Mouse (Mus musculus) midbrain, embryonic 15.5 days (tissue): ENCODE results near the gene 1700109H08Rik. TPM values are rescaled to one million over a fixed set of nuclear protein-coding genes. Genes with fewer than 3 reads are reported as not detected.

Experiments used
- ATAC-seq: fragments of 200-750 bp; cut with Nextera tagmentation; replicated peaks from 2 replicates; pipeline ENCODE4 v1.8.0; 2017; ENCODE audit warnings: moderate TSS enrichment
- H3K27ac ChIP-seq: fragments of 300-500 bp; sonication (generic); 2 replicates; pipeline ENCODE4 v1.5.1; 2015; ENCODE audit warnings: mild to moderate bottlenecking, inconsistent platforms
- H3K27me3 ChIP-seq: fragments of 300-500 bp; sonication (generic); replicated peaks from 2 replicates; pipeline ENCODE4 v1.6.1; 2015; ENCODE audit warnings: inconsistent platforms
- H3K36me3 ChIP-seq: fragments of 300-500 bp; sonication (generic); replicated peaks from 2 replicates; pipeline ENCODE4 v1.6.1; 2015; ENCODE audit warnings: inconsistent platforms
- H3K4me1 ChIP-seq: fragments of 300-500 bp; sonication (generic); 2 replicates; pipeline ENCODE4 v1.6.1; 2015; ENCODE audit warnings: inconsistent platforms
- H3K4me2 ChIP-seq: fragments of 300-500 bp; sonication (generic); 2 replicates; pipeline ENCODE4 v1.6.1; 2015; ENCODE audit warnings: inconsistent platforms, mild to moderate bottlenecking, moderate library complexity
- H3K4me3 ChIP-seq: fragments of 300-500 bp; sonication (generic); 2 replicates; pipeline ENCODE4 v1.5.1; 2015; ENCODE audit warnings: mild to moderate bottlenecking, inconsistent platforms
- H3K9ac ChIP-seq: fragments of 300-500 bp; sonication (generic); 2 replicates; pipeline ENCODE4 v1.6.1; 2015; ENCODE audit warnings: mild to moderate bottlenecking, inconsistent platforms
- H3K9me3 ChIP-seq: fragments of 300-500 bp; sonication (generic); 2 replicates; pipeline ENCODE4 v1.6.1; 2016; ENCODE audit warnings: inconsistent platforms
- WGBS: fragments of 180-500 bp; shearing (Covaris S2); methylation state at CpG from one replicate; pipeline ENCODE4 v1.1.7; 2015; ENCODE audit warnings: mixed read lengths; 5-methylcytosine and 5-hydroxymethylcytosine counted together
- polyA plus RNA-seq: library from polyadenylated mRNA; unstranded; fragments of >200 nt; fragmentation: Nextera tagmentation; extraction: Ambion mirVana; gene quantifications from 2 replicates; pipeline ENCODE4 v1.2.1, GENCODE M21; 2015

The 1700109H08Rik gene
- polyA plus RNA-seq, 1 experiment from 2014 or later = 3.7 TPM

DNA sequence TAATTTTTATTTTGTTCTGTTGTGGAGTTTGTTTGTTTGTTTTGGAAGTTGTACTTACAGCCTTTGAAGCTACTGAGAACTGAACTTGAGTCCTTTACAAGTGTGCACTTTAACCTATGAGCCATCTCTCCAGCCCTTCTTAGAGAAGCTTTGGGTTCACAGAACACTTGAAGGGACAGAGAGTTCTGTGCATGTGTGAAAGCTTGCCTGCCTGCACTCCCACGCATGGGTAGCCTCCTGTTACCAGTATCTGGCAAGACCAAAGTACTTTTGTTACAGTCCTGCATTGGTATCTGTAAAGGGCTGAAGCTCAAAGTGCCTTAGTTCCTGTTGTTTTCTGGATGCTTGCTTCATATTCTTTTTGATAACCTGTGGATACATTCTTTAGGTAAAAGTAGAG is 25.1 kb upstream of the 1700109H08Rik start:
- H3K9me3 ChIP-seq = no peaks in the 10 kb centered on the region
- H3K27me3 ChIP-seq = no peaks in the 10 kb centered on the region
- H3K36me3 ChIP-seq = no peaks in the 10 kb centered on the region
- H3K27ac ChIP-seq = no peak overlapping the region
- 84% methylated on average over 1 of the region's 1 CpGs for WGBS
- no peak for ATAC-seq
- H3K4me2 ChIP-seq = no peak overlapping the region
- H3K9ac ChIP-seq = no peak overlapping the region
- no peak overlapping the region for H3K4me3 ChIP-seq
- peaks cover 19% of the 10 kb centered on the region for H3K4me1 ChIP-seq

- 90% methylated on average over 1 of the region's 1 CpGs for WGBS
- Histone ChIP-seq H3K36me3 (peaks cover 12% of the 10 kb centered on the region; the same call in 1 of the 2 replicates), H3K9me3 (no peaks in the 10 kb centered on the region), H3K4me2 (no peak overlapping the region), H3K9ac (no peak overlapping the region), H3K4me3 (no peak overlapping the region), H3K4me1 (no peaks in the 10 kb centered on the region), H3K27ac (no peak overlapping the region), H3K27me3 (no peaks in the 10 kb centered on the region)
- no peak for ATAC-seq
These were observed 19.9 kb upstream of the 1700109H08Rik start for GRCm38 (mm10) chr5:3551481-3551880.

DNA sequence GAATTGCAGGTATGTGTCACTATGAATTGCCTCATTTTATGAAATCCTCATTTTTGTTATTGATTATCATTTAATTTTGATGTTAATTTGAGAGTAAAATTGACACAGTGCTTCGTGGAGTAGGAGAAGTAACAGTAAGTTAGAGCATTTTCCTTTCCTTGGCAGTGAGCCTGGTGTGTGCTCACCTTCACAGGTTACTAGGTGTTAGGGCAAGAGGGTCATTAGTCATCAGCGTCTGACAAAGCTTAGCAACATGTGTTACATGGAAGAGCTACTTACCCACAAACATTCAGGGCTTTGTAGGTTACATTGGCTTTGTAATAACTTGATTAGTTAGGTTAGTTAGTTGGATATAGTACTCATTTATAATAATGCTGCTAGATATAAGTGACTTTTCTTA is 17.2 kb upstream of the 1700109H08Rik start:
- Histone ChIP-seq H3K9ac (no peak overlapping the region), H3K27me3 (no peaks in the 10 kb centered on the region), H3K4me2 (no peak overlapping the region), H3K36me3 (peaks cover 29% of the 10 kb centered on the region), H3K4me3 (no peak overlapping the region), H3K4me1 (no peaks in the 10 kb centered on the region), H3K27ac (no peak overlapping the region), H3K9me3 (no peaks in the 10 kb centered on the region)
- WGBS = 96% methylated on average over 2 of the region's 2 CpGs
- ATAC-seq = no peak

DNA sequence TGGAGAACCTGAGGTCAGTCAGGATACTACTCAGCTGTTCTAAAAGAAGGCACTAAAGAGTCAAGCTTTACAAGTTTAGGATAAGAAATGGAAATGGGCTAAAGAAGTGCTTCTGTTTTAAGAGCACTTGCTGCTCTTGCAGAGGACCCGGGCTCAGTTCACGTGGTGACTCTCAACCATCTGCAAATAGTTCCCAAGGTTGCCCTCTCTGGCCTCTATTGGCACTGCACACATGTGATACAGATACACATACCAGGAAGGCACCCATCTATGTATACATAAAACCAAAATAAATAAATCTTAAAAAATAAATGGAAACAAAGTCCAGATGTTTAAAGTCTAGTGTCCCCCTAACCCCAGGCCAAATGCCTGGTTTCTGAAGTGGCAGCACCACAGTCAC is 3.5 kb downstream of the 1700109H08Rik start:
- ATAC-seq = no peak
- H3K36me3 ChIP-seq = peaks cover 78% of the 10 kb centered on the region
- no peaks in the 10 kb centered on the region for H3K27me3 ChIP-seq
- no peak overlapping the region for H3K27ac ChIP-seq
- no peak overlapping the region for H3K4me2 ChIP-seq
- no peaks in the 10 kb centered on the region for H3K4me1 ChIP-seq
- peaks cover 5% of the 10 kb centered on the region; the same call in 1 of the 2 replicates for H3K9me3 ChIP-seq
- H3K9ac ChIP-seq = no peak overlapping the region
- WGBS = 95% methylated on average over 2 of the region's 2 CpGs
- H3K4me3 ChIP-seq = no peak overlapping the region

- Histone ChIP-seq H3K9ac (no peak overlapping the region), H3K36me3 (peaks cover 58% of the 10 kb centered on the region), H3K4me2 (no peak overlapping the region), H3K27me3 (no peaks in the 10 kb centered on the region), H3K9me3 (peaks cover 5% of the 10 kb centered on the region; the same call in 1 of the 2 replicates), H3K4me1 (no peaks in the 10 kb centered on the region), H3K4me3 (no peak overlapping the region), H3K27ac (no peak overlapping the region)
- no peak for ATAC-seq
- 98% methylated on average over 2 of the region's 2 CpGs for WGBS
These were observed 6.6 kb downstream of the 1700109H08Rik start for GRCm38 (mm10) chr5:3577939-3578338.

- no peak overlapping the region for H3K9ac ChIP-seq
- H3K9me3 ChIP-seq = peaks cover 5% of the 10 kb centered on the region; the same call in 1 of the 2 replicates
- no peak for ATAC-seq
- peaks cover 59% of the 10 kb centered on the region for H3K36me3 ChIP-seq
- WGBS = 96% methylated on average over 7 of the region's 7 CpGs
- H3K4me2 ChIP-seq = no peak overlapping the region
- H3K27ac ChIP-seq = no peak overlapping the region
- H3K4me3 ChIP-seq = no peak overlapping the region
- H3K4me1 ChIP-seq = no peaks in the 10 kb centered on the region
- no peaks in the 10 kb centered on the region for H3K27me3 ChIP-seq
These were observed 7.7 kb downstream of the 1700109H08Rik start for GRCm38 (mm10) chr5:3579066-3579465.

DNA sequence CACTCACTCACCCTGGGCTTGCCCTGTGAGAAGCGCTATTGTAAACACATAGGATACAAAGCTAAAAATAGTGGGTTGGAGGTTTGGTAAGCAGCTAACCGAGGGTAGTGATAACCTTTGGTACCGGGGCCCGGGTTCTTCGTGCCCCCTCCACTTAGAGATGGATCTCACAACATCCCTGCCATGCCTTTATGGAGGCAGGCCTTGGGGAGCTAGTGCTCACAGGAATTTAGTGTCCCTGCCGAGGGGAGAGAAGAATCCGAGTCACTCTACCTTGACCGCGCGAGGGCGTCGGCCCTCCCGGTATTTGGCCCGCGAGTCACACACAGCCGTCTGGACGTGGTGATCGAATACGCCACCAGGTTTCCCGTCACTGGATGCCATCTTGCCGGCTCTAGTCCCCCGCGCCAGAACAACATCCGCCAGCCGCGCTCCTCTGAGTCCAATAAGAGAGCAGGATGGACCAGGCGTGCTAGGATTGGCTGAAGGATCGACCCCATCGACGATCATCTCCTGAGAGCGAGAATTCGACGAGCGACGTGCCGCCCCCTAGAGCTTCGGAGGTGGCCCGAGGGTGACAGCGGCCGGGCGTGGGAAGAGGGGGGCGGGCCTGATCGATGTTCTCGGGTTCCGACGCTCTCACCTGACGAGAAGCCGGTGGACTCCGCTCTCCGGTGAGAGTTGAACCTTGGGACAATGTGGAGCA is 24.5 kb downstream of the 1700109H08Rik start, which contains the start of gene Pex1:
TSS of gene Pex1 (plus strand) at position 374 of the 706 bp plus-strand sequence.
- Histone ChIP-seq H3K4me3 (peak within 1 kb of the TSS; percentile 81), H3K9ac (peak within 1 kb of the TSS; percentile 77)

GRCm38 (mm10) chr5:3596399-3596766 is 25.0 kb downstream of the 1700109H08Rik start, which contains the start of gene Rbm48:
Gene Rbm48 (minus strand): TSS chr5:3596585.
- Histone ChIP-seq H3K36me3 (peaks cover 2% of the 10 kb centered on the region; the same call in 1 of the 2 replicates), H3K27me3 (no peaks in the 10 kb centered on the region), H3K4me2 (peak within 1 kb of the TSS; percentile 79), H3K4me1 (peaks cover 28% of the 10 kb centered on the region), H3K27ac (peak within 1 kb of the TSS; percentile 83), H3K9me3 (no peaks in the 10 kb centered on the region), H3K9ac (peak within 1 kb of the TSS; percentile 77), H3K4me3 (peak within 1 kb of the TSS; percentile 81)
- ATAC-seq = peak; percentile 91
- WGBS = 0% methylated on average over 31 of the region's 31 CpGs

More for the DNA sequence above, 24.5 kb downstream of the 1700109H08Rik start, which contains the start of gene Pex1:
- peak; percentile 98 for ATAC-seq
- Histone ChIP-seq H3K27ac (peak within 1 kb of the TSS; percentile 83), H3K27me3 (no peaks in the 10 kb centered on the region), H3K4me1 (peaks cover 28% of the 10 kb centered on the region), H3K4me2 (peak within 1 kb of the TSS; percentile 79), H3K9me3 (no peaks in the 10 kb centered on the region), H3K36me3 (peaks cover 7% of the 10 kb centered on the region; the same call in 1 of the 2 replicates)
- under 1% methylated on average over 50 of the region's 50 CpGs for WGBS

DNA sequence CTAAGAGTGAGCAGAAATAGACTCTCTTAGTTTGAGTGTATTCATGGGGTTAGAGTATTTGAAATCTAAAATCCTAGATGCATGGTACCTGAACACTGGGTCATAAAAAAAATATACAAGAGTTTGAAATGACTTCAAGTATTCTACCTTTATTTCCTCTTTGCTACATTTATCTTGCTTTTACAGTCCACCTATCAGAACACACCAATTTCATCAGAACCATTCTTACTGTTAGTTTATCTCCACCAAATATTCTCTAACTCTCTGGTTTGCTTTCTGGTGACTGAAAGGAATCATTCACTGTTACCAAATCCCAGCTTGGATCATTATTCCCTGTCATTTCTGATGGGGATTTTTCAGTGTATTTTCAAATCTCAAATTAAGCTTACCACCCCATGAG is 25.8 kb downstream of the 1700109H08Rik start:
- ATAC-seq = no peak
- Histone ChIP-seq H3K4me1 (peaks cover 28% of the 10 kb centered on the region), H3K27ac (no peak overlapping the region), H3K36me3 (no peaks in the 10 kb centered on the region), H3K9ac (peak overlapping the region; percentile 77; the same call in 1 of the 2 replicates), H3K9me3 (no peaks in the 10 kb centered on the region), H3K4me3 (peak overlapping the region; percentile 81), H3K27me3 (no peaks in the 10 kb centered on the region), H3K4me2 (peak overlapping the region; percentile 79)

- Histone ChIP-seq H3K9me3 (no peaks in the 10 kb centered on the region), H3K4me3 (no peak overlapping the region), H3K36me3 (no peaks in the 10 kb centered on the region), H3K4me1 (peaks cover 28% of the 10 kb centered on the region), H3K27ac (no peak overlapping the region), H3K27me3 (no peaks in the 10 kb centered on the region), H3K9ac (no peak overlapping the region), H3K4me2 (no peak overlapping the region)
- WGBS = 93% methylated on average over 5 of the region's 5 CpGs
- no peak for ATAC-seq
These were observed 27.4 kb downstream of the 1700109H08Rik start for GRCm38 (mm10) chr5:3598766-3599165.

DNA sequence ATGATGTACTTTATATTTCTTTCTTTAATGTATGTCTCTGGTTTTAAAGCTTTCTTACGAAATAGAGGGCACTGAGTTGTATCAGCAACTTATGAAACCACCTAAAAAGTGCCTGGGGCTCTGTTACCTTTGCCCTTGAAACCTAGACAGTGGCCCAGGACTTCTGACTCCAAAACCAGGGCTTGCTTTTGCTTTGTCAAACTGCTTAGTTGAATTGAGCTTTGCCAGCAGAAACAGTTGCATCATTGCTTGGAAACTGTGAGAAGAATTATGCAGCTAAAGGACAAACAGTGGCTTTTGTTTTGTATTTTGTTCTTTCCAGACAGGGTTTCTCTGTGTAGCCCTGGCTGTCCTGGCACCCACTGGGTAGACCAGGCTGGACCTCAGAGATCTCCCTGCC is 28.9 kb downstream of the 1700109H08Rik start:
- H3K4me1 ChIP-seq = peaks cover 14% of the 10 kb centered on the region
- no peak overlapping the region for H3K27ac ChIP-seq
- no peaks in the 10 kb centered on the region for H3K9me3 ChIP-seq
- ATAC-seq = no peak
- H3K4me2 ChIP-seq = no peak overlapping the region
- H3K27me3 ChIP-seq = no peaks in the 10 kb centered on the region
- no peak overlapping the region for H3K4me3 ChIP-seq
- 77% methylated on average over 1 of the region's 1 CpGs for WGBS
- H3K36me3 ChIP-seq = peaks cover 9% of the 10 kb centered on the region
- H3K9ac ChIP-seq = no peak overlapping the region

DNA sequence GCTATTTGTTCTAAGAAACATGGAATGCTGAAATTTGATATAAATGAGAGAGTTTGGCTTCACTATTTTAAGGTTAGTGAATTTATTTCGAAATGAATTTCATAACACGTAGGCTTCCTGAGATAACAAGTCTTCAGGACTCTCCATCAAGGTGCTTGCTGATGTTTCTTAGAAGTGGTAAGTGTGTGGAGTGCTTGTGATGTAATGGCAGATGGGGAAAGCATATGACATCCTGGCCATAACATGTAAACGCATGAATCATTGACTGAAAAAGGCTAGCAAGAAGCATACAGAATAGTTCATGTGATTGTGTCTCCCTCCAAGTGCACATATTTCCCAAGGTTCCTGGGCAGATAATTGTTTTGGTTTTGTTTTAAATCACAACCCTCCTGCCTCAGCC is 29.4 kb downstream of the 1700109H08Rik start:
- no peak for ATAC-seq
- peaks cover 14% of the 10 kb centered on the region for H3K36me3 ChIP-seq
- H3K4me3 ChIP-seq = no peak overlapping the region
- no peak overlapping the region for H3K4me2 ChIP-seq
- H3K9ac ChIP-seq = no peak overlapping the region
- no peaks in the 10 kb centered on the region for H3K9me3 ChIP-seq
- H3K27ac ChIP-seq = no peak overlapping the region
- WGBS = 88% methylated on average over 3 of the region's 3 CpGs
- peaks cover 12% of the 10 kb centered on the region for H3K4me1 ChIP-seq
- H3K27me3 ChIP-seq = no peaks in the 10 kb centered on the region

DNA sequence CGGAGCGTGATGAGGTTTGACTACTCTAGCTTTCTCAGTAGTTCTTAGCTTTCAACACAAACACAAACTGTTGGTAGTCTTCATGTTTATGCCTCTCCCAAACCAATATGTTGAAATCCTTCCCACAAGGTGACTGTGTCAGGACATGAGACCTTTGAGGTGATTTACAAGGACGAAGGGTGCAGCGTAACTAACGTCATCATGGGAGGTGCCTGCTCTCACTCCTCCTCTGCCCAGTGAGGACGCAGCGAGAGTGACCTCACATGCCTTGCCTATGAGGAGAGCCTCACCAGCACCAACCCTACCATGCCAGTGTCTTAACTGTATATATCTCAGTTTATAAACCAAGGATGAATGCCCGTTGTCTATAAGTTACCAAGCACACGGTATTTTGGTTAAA is 35.7 kb downstream of the 1700109H08Rik start:
- no peak overlapping the region for H3K9ac ChIP-seq
- no peaks in the 10 kb centered on the region for H3K27me3 ChIP-seq
- H3K9me3 ChIP-seq = no peaks in the 10 kb centered on the region
- no peak overlapping the region for H3K4me3 ChIP-seq
- peaks cover 43% of the 10 kb centered on the region for H3K36me3 ChIP-seq
- ATAC-seq = no peak
- 96% methylated on average over 9 of the region's 9 CpGs for WGBS
- no peak overlapping the region for H3K4me2 ChIP-seq
- no peak overlapping the region for H3K27ac ChIP-seq
- no peaks in the 10 kb centered on the region for H3K4me1 ChIP-seq
